Mouse (Mus musculus) spleen, adult 2 months (tissue): ENCODE measurements around the gene D430041D05Rik.

Source experiments
- CTCF ChIP-seq: fragments of 200-500 bp; IDR thresholded peaks from 2 replicates; pipeline ENCODE4 v1.5.1; 2011; ENCODE audit warnings: mild to moderate bottlenecking, inconsistent platforms; ENCODE audit not compliant: insufficient read depth, insufficient read length, insufficient replicate concordance; ENCODE audit errors: extremely low read depth
- POLR2A ChIP-seq: fragments of 200-500 bp; IDR thresholded peaks from 2 replicates; pipeline ENCODE4 v1.6.1; 2011; ENCODE audit warnings: low read depth, low read length, inconsistent platforms

DNA sequence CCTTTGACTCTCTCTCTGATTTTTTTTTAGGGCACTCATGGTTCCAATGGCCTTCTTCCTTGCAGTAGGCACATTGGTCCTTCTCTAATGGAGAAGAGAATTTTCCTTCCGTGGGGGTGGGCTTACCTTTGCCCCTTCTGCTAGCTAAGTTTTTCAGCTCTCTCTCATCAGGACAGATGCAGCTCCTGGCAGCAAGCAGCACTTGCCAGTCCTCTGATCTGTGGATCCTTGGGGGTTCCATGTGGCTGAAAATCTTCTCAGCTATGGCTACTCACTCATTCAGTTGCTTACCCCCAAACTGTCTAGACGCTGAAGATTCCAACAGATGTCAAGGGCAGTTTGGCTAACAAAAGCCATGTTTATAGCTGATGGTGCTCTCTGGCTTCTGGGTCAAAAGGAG, 317.5 kb downstream of the D430041D05Rik start:
- no peak for TF ChIP-seq CTCF
- no peak for TF ChIP-seq POLR2A
